Mouse (Mus musculus) heart, postnatal 0 days (tissue): ENCODE measurements around the gene Nvl.

Experiments used
- CTCF ChIP-seq: IDR thresholded peaks from 2 replicates; pipeline ENCODE4 v1.5.1; 2016; ENCODE audit warnings: antibody characterized with exemption, control low read depth, low read depth
- EP300 ChIP-seq: IDR thresholded peaks from 2 replicates; pipeline ENCODE4 v1.6.1; 2016; ENCODE audit warnings: antibody characterized with exemption, low read depth

DNA sequence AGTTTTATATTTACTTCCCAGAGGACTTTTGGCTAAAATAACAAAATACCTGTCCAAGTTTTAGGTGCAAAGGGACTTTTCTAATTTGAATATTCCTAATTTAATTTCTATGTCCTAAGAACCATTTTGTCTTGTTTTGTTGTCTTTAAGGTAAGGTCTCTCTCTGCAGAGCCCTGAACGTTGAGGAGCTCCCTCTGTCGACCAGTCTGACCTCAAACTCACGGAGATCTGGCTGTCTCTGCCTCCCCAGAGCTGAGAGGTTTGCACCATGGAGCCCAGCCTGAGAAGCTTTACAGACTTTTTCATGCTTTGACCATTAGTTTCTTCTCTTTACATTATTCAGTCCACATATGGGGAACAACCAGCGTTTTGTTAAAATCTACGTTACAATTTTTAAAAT lies 70.9 kb downstream of the Nvl start:
- TF ChIP-seq CTCF (peak; percentile 6; the same call in 1 of the 2 replicates), EP300 (no peak)
